Mouse (Mus musculus): ENCODE measurements around the gene Myh10.

DNA sequence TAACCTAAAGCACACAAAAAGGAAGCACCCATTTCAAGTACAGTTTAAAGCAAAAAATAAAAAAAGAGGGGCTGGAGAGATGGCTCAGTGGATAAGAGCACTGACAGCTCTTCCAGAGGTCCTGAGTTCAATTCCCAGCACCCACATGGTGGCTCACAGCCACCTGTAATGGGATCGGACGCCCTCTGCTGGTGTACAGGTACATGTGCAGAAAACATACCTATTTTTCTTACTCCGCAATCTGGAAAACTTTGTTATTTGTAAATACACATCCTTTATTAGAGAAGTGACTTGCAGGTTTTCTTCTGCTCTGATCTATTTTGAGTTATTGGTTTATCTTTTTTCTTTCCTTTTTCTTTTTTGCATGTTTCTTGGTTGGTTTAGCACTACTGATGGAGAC lies 37.3 kb downstream of the Myh10 start:
- TF ChIP-seq CTCF (IDR thresholded peaks at IDR 0.05; ENCODE audit: extremely low read depth, insufficient read depth, insufficient read length, insufficient replicate concordance) (no peak), POLR2A (IDR thresholded peaks at IDR 0.05; ENCODE audit: low read depth, low read length) (no peak)

Data from spleen, adult 2 months (tissue).